Mouse (Mus musculus) liver, embryonic 13.5 days (tissue): ENCODE measurements around the gene B3galnt1. TPM values are rescaled to one million over a fixed set of nuclear protein-coding genes. Genes with fewer than 3 reads are reported as not detected.

Source experiments
- ATAC-seq: fragments of 200-750 bp; cut with Nextera tagmentation; 2 replicates; pipeline ENCODE4 v1.8.0; 2017; ENCODE audit warnings: low read depth, mild to moderate bottlenecking, moderate number of reproducible peaks, moderate library complexity
- DNase-seq: peaks from one replicate; pipeline ENCODE4 v3.0.0; 2022
- H3K27ac ChIP-seq: fragments of 300-500 bp; sonication (generic); 2 replicates; pipeline ENCODE4 v1.5.1; 2015; ENCODE audit warnings: moderate library complexity, mild to moderate bottlenecking, inconsistent platforms
- H3K27me3 ChIP-seq: fragments of 300-500 bp; sonication (generic); 2 replicates; pipeline ENCODE4 v1.6.1; 2015; ENCODE audit warnings: mild to moderate bottlenecking, inconsistent platforms
- H3K36me3 ChIP-seq: fragments of 300-500 bp; sonication (generic); 2 replicates; pipeline ENCODE4 v1.6.1; 2015; ENCODE audit warnings: mild to moderate bottlenecking, inconsistent platforms
- H3K4me1 ChIP-seq: fragments of 300-500 bp; sonication (generic); replicated peaks from 2 replicates; pipeline ENCODE4 v1.6.1; 2015; ENCODE audit warnings: inconsistent platforms
- H3K4me2 ChIP-seq: fragments of 300-500 bp; sonication (generic); 2 replicates; pipeline ENCODE4 v1.6.1; 2015; ENCODE audit warnings: inconsistent platforms, mild to moderate bottlenecking, moderate library complexity
- H3K4me3 ChIP-seq: fragments of 300-500 bp; sonication (generic); replicated peaks from 2 replicates; pipeline ENCODE4 v1.5.1; 2015; ENCODE audit warnings: mild to moderate bottlenecking, inconsistent platforms
- H3K9ac ChIP-seq: fragments of 300-500 bp; sonication (generic); 2 replicates; pipeline ENCODE4 v1.6.1; 2015; ENCODE audit warnings: mild to moderate bottlenecking, inconsistent platforms
- H3K9me3 ChIP-seq: fragments of 300-500 bp; sonication (generic); replicated peaks from 2 replicates; pipeline ENCODE4 v1.6.1; 2016; ENCODE audit warnings: inconsistent platforms
- WGBS: fragments of 180-500 bp; shearing (Covaris S2); methylation state at CpG from one replicate; pipeline ENCODE4 v1.1.7; 2015; ENCODE audit not compliant: insufficient replicate concordance; 5-methylcytosine and 5-hydroxymethylcytosine counted together
- polyA plus RNA-seq: library from polyadenylated mRNA; unstranded; fragments of >200 nt; fragmentation: Nextera tagmentation; extraction: Ambion mirVana; gene quantifications from 2 replicates; pipeline ENCODE4 v1.2.1, GENCODE M21; 2015

B3galnt1 gene
- 3.7 and 3.9 TPM in 2 replicates for polyA plus RNA-seq

DNA sequence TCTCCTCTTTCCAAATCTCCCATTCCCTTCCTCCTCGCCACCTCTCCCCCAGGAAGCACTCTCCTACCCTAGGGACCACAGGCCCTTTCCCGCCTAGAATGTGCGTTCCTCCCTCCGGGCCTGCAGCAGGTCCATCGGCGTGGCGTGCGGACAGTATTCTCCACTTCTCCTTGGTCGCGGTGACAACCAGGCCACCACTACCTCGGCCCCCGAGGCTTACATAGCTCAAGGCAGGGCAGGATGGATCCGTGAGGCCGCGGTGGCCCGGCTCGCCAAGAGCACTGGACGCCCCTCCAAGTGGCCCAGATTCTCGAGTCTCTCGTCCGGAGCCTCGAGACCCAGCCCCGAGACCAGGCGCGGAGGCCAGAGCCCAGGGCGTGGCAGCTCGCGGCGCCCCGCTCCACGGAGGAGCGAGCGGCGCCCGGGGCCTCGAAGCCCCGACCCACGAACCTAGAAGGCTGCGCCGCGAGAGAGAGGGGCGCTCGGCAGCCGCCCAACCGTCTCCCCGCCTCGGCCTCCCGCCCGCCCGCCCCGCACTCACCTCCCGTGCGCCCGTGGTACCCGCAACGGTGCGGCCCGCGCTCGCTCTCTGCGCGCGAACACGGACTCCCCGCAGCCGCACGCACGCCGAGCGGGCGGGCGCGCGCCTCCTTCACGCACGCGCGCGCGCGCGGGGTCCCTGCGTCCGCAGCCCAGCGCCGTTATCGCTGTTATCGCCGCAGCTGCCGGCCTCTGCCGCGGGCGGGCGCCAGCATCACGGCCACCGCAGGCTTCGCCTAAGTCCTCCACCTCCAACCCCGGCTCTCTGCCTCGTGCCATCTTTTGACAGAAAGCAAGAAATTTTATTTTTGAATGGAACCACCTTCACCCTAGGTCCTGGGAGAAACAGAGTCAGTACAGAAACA, at the start of gene B3galnt1:
Gene B3galnt1, minus strand, starts transcription at position 700 of the 905 bp plus-strand sequence.
- Histone ChIP-seq H3K4me1 (no peaks in the 10 kb centered on the region), H3K36me3 (no peaks in the 10 kb centered on the region), H3K9me3 (no peaks in the 10 kb centered on the region), H3K4me3 (peak within 1 kb of the TSS; percentile 60), H3K27me3 (peaks cover 30% of the 10 kb centered on the region), H3K4me2 (peak within 1 kb of the TSS; percentile 68), H3K27ac (no peak within 1 kb of the TSS), H3K9ac (peak within 1 kb of the TSS; percentile 58)
- ATAC-seq (no peak), DNase-seq (no peak)
- WGBS, result 3% methylated on average over 49 of the region's 99 CpGs

DNA sequence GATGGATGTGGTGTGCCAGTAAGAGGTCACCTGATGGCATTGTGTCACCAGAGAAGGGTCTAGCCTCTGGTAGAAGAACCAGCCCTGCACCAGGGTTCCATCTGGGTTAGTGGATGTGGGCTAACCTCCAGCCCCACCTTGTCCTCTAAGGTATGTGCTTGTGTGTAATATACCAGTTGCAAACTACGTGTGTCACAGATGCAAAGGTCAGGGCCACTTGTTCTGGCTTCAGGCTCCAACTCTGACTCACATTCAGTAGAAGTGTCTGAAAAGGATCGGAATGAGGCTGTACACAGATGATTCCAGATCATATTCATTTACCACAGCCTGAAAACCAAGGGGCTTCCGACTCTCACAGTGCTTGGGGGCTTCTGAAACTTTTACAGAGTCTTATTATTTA, 35.8 kb upstream of the B3galnt1 start:
- no peak overlapping the region for H3K4me3 ChIP-seq
- ATAC-seq (no peak), DNase-seq (no peak)
- 58% methylated on average over 3 of the region's 3 CpGs for WGBS
- no peak overlapping the region for H3K9ac ChIP-seq
- no peaks in the 10 kb centered on the region for H3K27me3 ChIP-seq
- H3K9me3 ChIP-seq, result no peaks in the 10 kb centered on the region
- H3K27ac ChIP-seq, result no peak overlapping the region
- no peaks in the 10 kb centered on the region for H3K36me3 ChIP-seq
- no peak overlapping the region for H3K4me2 ChIP-seq
- H3K4me1 ChIP-seq, result no peaks in the 10 kb centered on the region

DNA sequence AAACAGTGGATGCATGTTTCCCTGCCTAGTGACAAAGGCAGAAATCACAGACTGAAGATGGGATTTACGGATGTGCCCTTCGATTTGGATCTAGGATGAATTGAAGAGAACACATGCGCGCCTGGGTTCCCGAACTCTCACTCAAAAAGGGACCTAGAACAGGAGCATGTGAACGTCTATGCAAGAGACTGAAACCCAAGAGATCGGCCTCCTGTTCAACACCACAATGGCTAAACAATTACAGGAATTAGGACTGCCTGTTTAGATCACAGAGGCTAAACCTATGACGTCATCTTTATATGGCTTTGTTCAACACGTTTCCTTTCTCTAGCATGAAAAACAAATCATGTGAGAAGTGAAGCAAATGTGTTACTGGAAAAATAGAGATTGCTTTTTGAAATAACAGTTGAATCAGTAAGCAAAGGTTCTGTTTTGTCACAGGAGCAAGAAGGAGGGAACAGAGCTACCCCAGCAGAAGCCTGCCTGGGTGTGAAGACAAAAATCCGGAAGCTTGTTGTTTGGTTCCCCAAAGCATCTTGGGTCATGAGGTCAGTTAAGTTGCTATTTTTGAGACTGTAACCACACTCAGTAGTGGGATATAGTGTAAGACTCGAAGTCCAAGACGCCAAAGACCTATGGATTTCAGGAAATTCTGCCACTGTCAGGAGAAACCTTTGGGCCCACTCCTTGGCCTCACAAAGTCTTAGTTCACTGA, 35.1 kb upstream of the B3galnt1 start:
- no peak overlapping the region for H3K4me2 ChIP-seq
- H3K36me3 ChIP-seq, result no peaks in the 10 kb centered on the region
- no peaks in the 10 kb centered on the region for H3K9me3 ChIP-seq
- no peak overlapping the region for H3K27ac ChIP-seq
- 58% methylated on average over 12 of the region's 12 CpGs for WGBS
- no peak overlapping the region for H3K4me3 ChIP-seq
- DNase-seq, result no peak
- H3K27me3 ChIP-seq, result no peaks in the 10 kb centered on the region
- ATAC-seq, result no peak
- H3K9ac ChIP-seq, result no peak overlapping the region
- no peaks in the 10 kb centered on the region for H3K4me1 ChIP-seq

DNA sequence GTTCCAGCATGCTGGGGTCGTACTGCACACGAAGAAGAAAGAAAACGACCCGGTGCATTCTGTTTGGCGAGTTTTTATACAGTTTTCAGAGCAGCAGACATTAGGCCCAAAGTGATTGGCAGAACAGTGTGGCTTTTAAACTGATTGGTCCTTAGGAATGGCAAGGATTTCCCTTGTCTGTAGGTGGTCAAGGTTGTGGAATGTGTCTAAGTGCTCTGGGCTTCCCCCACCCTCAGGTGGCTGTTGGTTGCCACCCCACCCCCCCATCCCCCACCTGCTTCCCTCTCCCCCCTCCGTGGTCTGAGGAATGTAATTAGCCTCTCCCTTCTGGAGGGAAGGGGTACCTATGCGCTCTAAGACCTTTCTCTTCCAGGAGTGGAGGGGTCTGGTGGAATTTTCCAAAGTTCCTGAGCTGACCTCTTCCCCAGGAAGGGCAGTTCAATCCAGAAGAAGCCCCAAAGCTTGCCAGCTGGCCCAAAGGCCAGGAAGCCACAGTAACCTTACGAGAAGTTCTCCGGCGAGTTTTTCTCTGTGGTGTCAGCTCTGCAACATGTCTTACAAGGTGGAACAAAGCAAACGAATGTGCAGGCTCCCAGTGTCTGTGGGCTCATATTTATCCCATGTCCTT, 28.3 kb upstream of the B3galnt1 start:
- Histone ChIP-seq H3K4me2 (no peak overlapping the region), H3K36me3 (no peaks in the 10 kb centered on the region), H3K9ac (no peak overlapping the region), H3K4me3 (no peak overlapping the region), H3K27ac (no peak overlapping the region), H3K4me1 (no peaks in the 10 kb centered on the region), H3K27me3 (no peaks in the 10 kb centered on the region), H3K9me3 (no peaks in the 10 kb centered on the region)
- DNase-seq (no peak), ATAC-seq (no peak)
- 71% methylated on average over 11 of the region's 11 CpGs for whole genome bisulfite sequencing

DNA sequence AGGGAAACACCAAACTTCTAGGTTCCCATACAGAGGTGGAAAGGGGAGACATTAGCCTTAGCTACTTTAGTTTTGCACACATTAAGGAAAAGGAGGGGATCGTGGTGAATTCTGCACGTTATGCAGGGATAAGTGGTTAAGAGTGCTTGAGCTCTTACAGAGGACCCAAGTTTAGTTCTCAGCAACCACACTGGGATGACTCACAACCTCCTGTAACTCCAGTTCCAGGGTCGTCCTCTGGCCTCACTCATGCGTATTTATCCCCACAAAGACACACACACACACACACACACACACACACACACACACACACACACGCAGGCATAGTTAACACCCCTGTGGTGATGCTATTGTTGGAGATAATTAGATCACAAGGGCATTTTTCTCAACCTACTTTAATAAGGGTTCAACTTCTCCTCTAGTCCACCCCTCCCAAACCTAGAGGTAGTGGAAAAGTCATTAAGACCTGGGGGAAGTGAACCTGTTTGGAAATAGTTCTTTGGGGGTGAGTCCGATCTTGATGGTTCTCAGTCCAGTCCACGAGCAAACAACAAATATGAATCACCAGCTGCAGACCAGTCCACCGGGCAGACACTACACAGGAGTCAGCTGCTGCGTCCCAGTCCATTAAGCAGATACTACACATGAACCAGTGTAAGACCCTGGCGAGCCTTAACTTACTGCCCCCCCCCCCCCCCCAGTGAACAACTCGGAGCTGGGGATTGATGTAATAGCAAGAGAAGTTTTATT, 27.6 kb upstream of the B3galnt1 start:
- WGBS, result 70% methylated on average over 11 of the region's 11 CpGs
- Histone ChIP-seq H3K27me3 (no peaks in the 10 kb centered on the region), H3K4me2 (no peak overlapping the region), H3K4me3 (no peak overlapping the region), H3K9ac (no peak overlapping the region), H3K9me3 (no peaks in the 10 kb centered on the region), H3K4me1 (no peaks in the 10 kb centered on the region), H3K36me3 (no peaks in the 10 kb centered on the region), H3K27ac (no peak overlapping the region)
- DNase-seq, result no peak
- ATAC-seq, result no peak

DNA sequence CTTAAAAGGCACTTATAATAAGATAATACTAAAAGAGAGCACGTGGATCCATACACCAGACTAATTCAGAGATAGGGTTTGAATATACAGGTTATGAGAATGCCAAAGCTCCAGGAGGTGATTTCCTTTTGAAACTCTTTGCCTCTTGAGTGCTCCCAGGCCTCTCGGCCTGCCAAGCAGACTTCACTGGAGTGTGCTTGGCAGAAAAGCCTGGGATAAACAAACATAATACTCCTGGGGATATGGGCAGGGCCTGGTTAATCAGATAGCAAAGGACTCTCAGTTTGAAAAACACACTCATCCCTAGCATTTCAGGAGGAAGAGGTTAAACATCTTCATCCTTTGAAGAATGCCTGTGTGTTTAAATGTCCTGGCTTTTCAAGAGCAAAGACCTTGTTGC, 25.4 kb upstream of the B3galnt1 start:
- no peaks in the 10 kb centered on the region for H3K4me1 ChIP-seq
- H3K27ac ChIP-seq, result no peak overlapping the region
- DNase-seq (no peak), ATAC-seq (no peak)
- no peaks in the 10 kb centered on the region for H3K9me3 ChIP-seq
- H3K4me2 ChIP-seq, result no peak overlapping the region
- H3K27me3 ChIP-seq, result no peaks in the 10 kb centered on the region
- 52% methylated on average over 2 of the region's 2 CpGs for WGBS
- H3K4me3 ChIP-seq, result no peak overlapping the region
- no peaks in the 10 kb centered on the region for H3K36me3 ChIP-seq
- H3K9ac ChIP-seq, result no peak overlapping the region

DNA sequence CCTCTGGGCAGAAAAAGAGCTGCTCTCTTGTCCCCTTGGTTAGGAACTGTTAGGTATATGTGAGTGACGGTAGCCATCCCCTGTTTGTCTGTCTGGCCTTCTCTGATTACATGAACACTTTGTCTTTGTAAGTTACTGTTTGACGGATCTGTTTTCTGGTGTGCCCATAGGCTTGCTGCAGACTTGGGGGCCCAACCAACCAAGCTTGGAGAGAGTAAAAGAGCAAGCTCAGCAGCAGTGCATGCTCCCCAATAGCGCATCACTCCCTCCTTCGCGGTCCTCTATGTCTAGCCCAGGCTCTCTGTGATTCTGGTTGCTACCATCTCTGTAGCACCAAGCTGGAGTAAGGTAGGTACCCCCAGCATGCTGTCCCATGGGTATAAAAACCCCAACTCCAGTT, 9.1 kb upstream of the B3galnt1 start:
- Histone ChIP-seq H3K27ac (no peak overlapping the region), H3K27me3 (no peaks in the 10 kb centered on the region), H3K4me2 (no peak overlapping the region), H3K9me3 (no peaks in the 10 kb centered on the region), H3K4me1 (no peaks in the 10 kb centered on the region), H3K36me3 (no peaks in the 10 kb centered on the region), H3K4me3 (no peak overlapping the region), H3K9ac (no peak overlapping the region)
- 84% methylated on average over 5 of the region's 5 CpGs for WGBS
- ATAC-seq (no peak), DNase-seq (no peak)

DNA sequence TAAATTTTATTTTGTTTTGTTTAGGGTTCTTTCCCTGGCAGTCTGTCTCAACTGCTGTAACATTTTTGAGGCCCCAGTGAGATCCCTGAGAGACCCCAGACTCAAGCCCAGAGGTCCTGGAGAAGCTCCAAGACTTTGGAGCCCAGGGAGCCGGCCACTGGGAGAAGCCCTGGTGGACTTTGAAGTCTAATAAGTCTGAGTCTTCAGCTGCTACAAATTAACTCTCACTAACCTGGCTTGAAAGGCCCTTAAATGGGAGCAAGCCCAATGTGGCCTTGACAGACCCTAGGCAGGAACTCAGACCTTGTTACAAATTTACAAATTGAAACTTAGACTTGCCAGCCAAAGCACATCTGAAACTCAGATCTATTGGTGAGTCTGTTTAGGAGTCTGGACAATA, 8.7 kb upstream of the B3galnt1 start:
- Histone ChIP-seq H3K4me3 (no peak overlapping the region), H3K4me1 (no peaks in the 10 kb centered on the region), H3K9me3 (no peaks in the 10 kb centered on the region), H3K9ac (no peak overlapping the region), H3K27me3 (no peaks in the 10 kb centered on the region), H3K36me3 (no peaks in the 10 kb centered on the region), H3K27ac (no peak overlapping the region), H3K4me2 (no peak overlapping the region)
- ATAC-seq, result no peak
- no peak for DNase-seq
- 29% methylated on average over 1 of the region's 1 CpGs for WGBS

DNA sequence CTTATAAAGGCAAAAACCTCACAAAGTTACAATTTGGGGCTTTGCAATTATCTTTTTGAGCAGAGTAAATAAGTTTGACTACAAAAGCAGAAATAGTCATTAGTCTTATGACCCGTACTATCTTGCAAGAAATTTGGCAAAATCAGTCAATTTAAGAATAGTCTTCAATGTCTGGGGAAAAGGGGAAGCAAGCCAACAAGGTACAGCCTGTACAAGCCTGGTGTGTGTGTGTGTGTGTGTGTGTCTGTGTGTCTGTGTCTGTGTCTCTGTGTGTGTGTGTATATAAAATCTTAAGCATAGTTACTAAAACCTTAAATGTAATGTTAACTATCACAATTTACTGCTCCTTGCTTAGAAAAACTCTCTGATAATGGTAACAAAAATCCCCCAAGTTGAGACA, 8.2 kb upstream of the B3galnt1 start:
- H3K27me3 ChIP-seq, result no peaks in the 10 kb centered on the region
- DNase-seq, result no peak
- H3K9me3 ChIP-seq, result no peaks in the 10 kb centered on the region
- H3K9ac ChIP-seq, result no peak overlapping the region
- H3K27ac ChIP-seq, result no peak overlapping the region
- H3K4me3 ChIP-seq, result no peak overlapping the region
- H3K36me3 ChIP-seq, result no peaks in the 10 kb centered on the region
- no peak for ATAC-seq
- H3K4me2 ChIP-seq, result no peak overlapping the region
- WGBS, result 51% methylated on average over 1 of the region's 1 CpGs
- no peaks in the 10 kb centered on the region for H3K4me1 ChIP-seq

DNA sequence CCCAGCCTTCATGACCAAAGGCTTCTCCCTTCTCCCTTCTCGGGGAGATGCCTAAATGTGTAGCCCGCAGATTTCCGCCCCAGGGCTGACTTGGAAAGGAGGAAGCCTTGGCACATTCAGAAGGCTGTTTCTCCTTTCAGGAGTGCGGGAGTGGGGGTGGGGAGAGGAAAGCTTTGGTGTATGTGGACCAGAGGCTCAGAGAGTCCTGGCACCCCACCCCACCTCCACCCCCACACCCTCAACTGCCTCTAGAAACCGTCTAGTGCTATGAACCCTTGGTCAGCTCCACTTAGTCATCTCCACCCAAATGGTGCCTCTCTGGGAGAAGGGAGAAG, 373 bp upstream of the B3galnt1 start:
- H3K27me3 ChIP-seq, result peaks cover 30% of the 10 kb centered on the region
- no peaks in the 10 kb centered on the region for H3K36me3 ChIP-seq
- H3K27ac ChIP-seq, result no peak overlapping the region
- no peaks in the 10 kb centered on the region for H3K9me3 ChIP-seq
- no peak overlapping the region for H3K9ac ChIP-seq
- peak overlapping the region; percentile 68 for H3K4me2 ChIP-seq
- no peaks in the 10 kb centered on the region for H3K4me1 ChIP-seq
- ATAC-seq (no peak), DNase-seq (no peak)
- peak overlapping the region; percentile 60 for H3K4me3 ChIP-seq
- 17% methylated on average over 5 of the region's 5 CpGs for WGBS

DNA sequence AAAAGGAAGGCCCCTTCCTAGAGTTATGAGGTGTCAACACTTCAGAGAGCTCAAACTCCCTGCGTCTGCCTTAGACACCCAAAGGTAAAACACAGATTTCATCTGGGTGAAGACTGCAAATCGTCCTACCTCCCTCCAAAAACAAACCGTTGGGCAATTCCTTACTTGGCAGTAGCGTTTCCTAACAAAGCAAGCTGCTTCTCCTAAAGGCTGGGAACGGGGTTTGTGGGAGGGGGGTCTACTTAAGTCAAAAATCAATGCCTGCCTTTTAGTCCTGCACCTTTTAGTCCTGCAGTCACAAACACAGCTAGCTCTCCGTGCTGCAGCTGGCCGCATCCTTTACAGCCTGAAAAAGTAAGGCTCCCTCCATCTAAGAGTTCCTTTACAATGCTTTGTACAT, 944 bp downstream of the B3galnt1 start:
- WGBS, result 32% methylated on average over 7 of the region's 7 CpGs
- DNase-seq (no peak), ATAC-seq (no peak)
- H3K4me2 ChIP-seq, result peak overlapping the region; percentile 68
- no peaks in the 10 kb centered on the region for H3K4me1 ChIP-seq
- H3K27me3 ChIP-seq, result peaks cover 30% of the 10 kb centered on the region
- H3K4me3 ChIP-seq, result peak overlapping the region; percentile 60
- H3K9me3 ChIP-seq, result no peaks in the 10 kb centered on the region
- H3K36me3 ChIP-seq, result no peaks in the 10 kb centered on the region
- H3K9ac ChIP-seq, result no peak overlapping the region; the same call in 1 of the 2 replicates
- no peak overlapping the region for H3K27ac ChIP-seq
